Mouse (Mus musculus) stomach, postnatal 0 days (tissue): ENCODE measurements at regions not wholly inside any gene's neighbourhood (a gene's known extent, or its start where the extent isn't known, plus 50 kb on each side); places are given as distances from the start of the nearest gene placed in this dataset.

Source experiments
- ATAC-seq: fragments of 200-750 bp; cut with Nextera tagmentation; 2 replicates; pipeline ENCODE4 v1.8.0; 2017; ENCODE audit not compliant: low FRiP score, low TSS enrichment
- DNase-seq: peaks from one replicate; pipeline ENCODE4 v3.0.0-alpha.2; 2016; ENCODE audit warnings: low spot score
- H3K27ac ChIP-seq: fragments of 300-500 bp; sonication (generic); replicated peaks from 2 replicates; pipeline ENCODE4 v1.5.1; 2014; ENCODE audit warnings: mild to moderate bottlenecking, control low read depth
- H3K27me3 ChIP-seq: fragments of 300-500 bp; sonication (generic); 2 replicates; pipeline ENCODE4 v1.6.1; 2014; ENCODE audit warnings: low read length; ENCODE audit not compliant: control insufficient read depth, insufficient read depth
- H3K36me3 ChIP-seq: fragments of 300-500 bp; sonication (generic); 2 replicates; pipeline ENCODE4 v1.6.1; 2014; ENCODE audit warnings: low read length, mixed read lengths; ENCODE audit not compliant: control insufficient read depth, insufficient read depth
- H3K4me1 ChIP-seq: fragments of 300-500 bp; sonication (generic); replicated peaks from 2 replicates; pipeline ENCODE4 v1.6.1; 2014; ENCODE audit warnings: antibody characterized with exemption; ENCODE audit not compliant: control insufficient read depth, insufficient read depth
- H3K4me2 ChIP-seq: fragments of 300-500 bp; sonication (generic); replicated peaks from 2 replicates; pipeline ENCODE4 v1.6.1; 2014; ENCODE audit warnings: low read depth, mild to moderate bottlenecking, control low read depth, moderate library complexity
- H3K4me3 ChIP-seq: fragments of 300-500 bp; sonication (generic); 2 replicates; pipeline ENCODE4 v1.5.1; 2014; ENCODE audit warnings: low read depth, low read length, control low read depth
- H3K9ac ChIP-seq: fragments of 300-500 bp; sonication (generic); 2 replicates; pipeline ENCODE4 v1.6.1; 2014; ENCODE audit warnings: mild to moderate bottlenecking, low read length, control low read depth, mixed read lengths
- H3K9me3 ChIP-seq: fragments of 300-500 bp; sonication (generic); 2 replicates; pipeline ENCODE4 v1.6.1; 2016; ENCODE audit warnings: low read length; ENCODE audit not compliant: control insufficient read depth
- CTCF ChIP-seq: IDR thresholded peaks from 2 replicates; pipeline ENCODE4 v1.5.1; 2016; ENCODE audit warnings: antibody characterized with exemption, low read depth, mild to moderate bottlenecking, moderate library complexity
- EP300 ChIP-seq: optimal IDR thresholded peaks from 2 replicates; pipeline ENCODE3; 2016; ENCODE audit warnings: antibody characterized with exemption
- WGBS: fragments of 180-500 bp; shearing (Covaris S2); extraction: QIAGEN DNeasy Blood & Tissue Kit; methylation state at CpG from one replicate; pipeline ENCODE4 v1.1.7; 2014; 5-methylcytosine and 5-hydroxymethylcytosine counted together

GRCm38 (mm10) chr13:118441322-118442064, 54.4 kb upstream of the Mrps30 start:
- no peaks in the 10 kb centered on the region for H3K9me3 ChIP-seq
- no peak overlapping the region for H3K4me2 ChIP-seq
- TF ChIP-seq EP300 (no peak), CTCF (no peak)
- H3K4me3 ChIP-seq = no peak overlapping the region
- no peak for DNase-seq
- no peaks in the 10 kb centered on the region for H3K4me1 ChIP-seq
- WGBS = 81% methylated on average over 5 of the region's 5 CpGs
- ATAC-seq = no peak
- no peak overlapping the region for H3K9ac ChIP-seq
- no peak overlapping the region for H3K27ac ChIP-seq
- no peaks in the 10 kb centered on the region for H3K27me3 ChIP-seq
- no peaks in the 10 kb centered on the region for H3K36me3 ChIP-seq
